Mouse (Mus musculus) heart, embryonic 11.5 days (tissue): ENCODE data around the gene Lamb3. TPM values are rescaled to one million over a fixed set of nuclear protein-coding genes. Genes with fewer than 3 reads are reported as not detected.

Source experiments
- ATAC-seq: fragments of 200-750 bp; cut with Nextera tagmentation; replicated peaks from 2 replicates; pipeline ENCODE4 v1.8.0; 2017; ENCODE audit warnings: moderate library complexity; ENCODE audit not compliant: insufficient number of reproducible peaks, low FRiP score, low TSS enrichment
- H3K27ac ChIP-seq: fragments of 300-500 bp; sonication (generic); 2 replicates; pipeline ENCODE4 v1.5.1; 2014; ENCODE audit warnings: mild to moderate bottlenecking, low read depth, low read length
- H3K27me3 ChIP-seq: fragments of 300-500 bp; sonication (generic); 2 replicates; pipeline ENCODE4 v1.6.1; 2014; ENCODE audit warnings: mild to moderate bottlenecking, low read length, mixed read lengths; ENCODE audit not compliant: control insufficient read depth, insufficient read depth
- H3K36me3 ChIP-seq: fragments of 300-500 bp; sonication (generic); 2 replicates; pipeline ENCODE4 v1.6.1; 2014; ENCODE audit warnings: mild to moderate bottlenecking, low read length, moderate library complexity, mixed read lengths; ENCODE audit not compliant: control insufficient read depth, insufficient read depth
- H3K4me1 ChIP-seq: fragments of 300-500 bp; sonication (generic); 2 replicates; pipeline ENCODE4 v1.6.1; 2014; ENCODE audit warnings: low read length; ENCODE audit not compliant: control insufficient read depth, insufficient read depth
- H3K4me2 ChIP-seq: fragments of 300-500 bp; sonication (generic); 2 replicates; pipeline ENCODE4 v1.6.1; 2014; ENCODE audit warnings: mild to moderate bottlenecking, moderate library complexity
- H3K4me3 ChIP-seq: fragments of 300-500 bp; sonication (generic); 2 replicates; pipeline ENCODE4 v1.5.1; 2014; ENCODE audit warnings: low read depth, low read length
- H3K9ac ChIP-seq: fragments of 300-500 bp; sonication (generic); 2 replicates; pipeline ENCODE4 v1.6.1; 2014; ENCODE audit warnings: mild to moderate bottlenecking, low read depth, low read length, moderate library complexity
- H3K9me3 ChIP-seq: fragments of 300-500 bp; sonication (generic); replicated peaks from 2 replicates; pipeline ENCODE4 v1.6.1; 2016; ENCODE audit warnings: low read length; ENCODE audit not compliant: control insufficient read depth
- WGBS: fragments of 180-500 bp; shearing (Covaris S2); extraction: QIAGEN DNeasy Blood & Tissue Kit; methylation state at CpG from one replicate; pipeline ENCODE4 v1.1.7; 2014; ENCODE audit not compliant: insufficient replicate concordance; 5-methylcytosine and 5-hydroxymethylcytosine counted together
- polyA plus RNA-seq: library from polyadenylated mRNA; unstranded; fragments of >200 nt; fragmentation: Nextera tagmentation; extraction: Ambion mirVana; gene quantifications from 2 replicates; pipeline ENCODE4 v1.2.1, GENCODE M21; 2014

Lamb3 gene
- polyA plus RNA-seq, 1 experiment from 2014 or later, result 0.64 TPM

DNA sequence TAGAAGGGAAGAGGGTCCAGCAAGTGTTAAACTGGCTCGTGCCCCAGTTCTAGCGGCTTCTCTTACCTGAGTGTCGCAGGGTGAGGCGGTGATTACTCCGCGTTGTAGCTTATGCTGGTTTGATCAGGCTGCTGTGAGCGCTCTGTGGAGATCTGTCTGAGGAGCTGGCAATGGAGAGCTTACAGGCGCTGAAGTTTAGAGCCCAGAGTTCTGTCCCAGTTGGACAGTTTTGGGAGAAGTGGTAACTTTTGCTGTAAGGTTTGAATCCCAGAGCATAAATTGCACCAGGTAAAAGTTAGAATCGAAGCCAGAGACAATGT, 33.7 kb upstream of the Lamb3 start:
- H3K27ac ChIP-seq, result peak overlapping the region; percentile 85
- no peaks in the 10 kb centered on the region for H3K9me3 ChIP-seq
- peak overlapping the region; percentile 81 for H3K4me3 ChIP-seq
- peak overlapping the region; percentile 89 for H3K4me2 ChIP-seq
- peak overlapping the region; percentile 71 for H3K9ac ChIP-seq
- H3K36me3 ChIP-seq, result no peaks in the 10 kb centered on the region
- peaks cover 15% of the 10 kb centered on the region for H3K4me1 ChIP-seq
- no peaks in the 10 kb centered on the region for H3K27me3 ChIP-seq
- no peak for ATAC-seq
- WGBS, result 19% methylated on average over 9 of the region's 9 CpGs

- H3K4me1 ChIP-seq, result peaks cover 15% of the 10 kb centered on the region
- peak overlapping the region; percentile 81 for H3K4me3 ChIP-seq
- ATAC-seq, result no peak
- no peaks in the 10 kb centered on the region for H3K9me3 ChIP-seq
- peak overlapping the region; percentile 89 for H3K4me2 ChIP-seq
- peak overlapping the region; percentile 71 for H3K9ac ChIP-seq
- peak overlapping the region; percentile 85 for H3K27ac ChIP-seq
- no peaks in the 10 kb centered on the region for H3K36me3 ChIP-seq
- 73% methylated on average over 13 of the region's 13 CpGs for WGBS
- no peaks in the 10 kb centered on the region for H3K27me3 ChIP-seq
These were observed 33.3 kb upstream of the Lamb3 start for GRCm38 (mm10) chr1:193174143-193174733.

DNA sequence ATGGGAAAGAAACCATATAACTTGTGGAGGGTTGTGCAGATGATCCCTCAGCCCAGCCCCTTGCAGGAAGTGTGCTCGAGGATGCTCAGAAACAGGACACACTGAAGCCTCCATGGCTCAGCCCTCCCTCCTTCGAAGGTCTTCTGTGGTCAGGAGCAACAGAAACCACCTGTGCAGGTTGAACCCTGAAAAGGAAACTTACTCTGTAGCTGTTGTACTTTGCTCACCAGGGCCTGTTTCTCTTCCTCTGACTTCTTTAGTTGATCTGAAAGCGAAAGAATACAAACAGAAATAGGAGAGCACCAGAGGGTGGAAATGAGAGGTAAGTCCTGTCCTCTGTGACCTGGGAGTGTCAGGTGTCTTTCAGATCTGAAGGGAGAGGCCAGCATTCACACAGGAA, 26.4 kb upstream of the Lamb3 start:
- Histone ChIP-seq H3K4me1 (no peaks in the 10 kb centered on the region), H3K9me3 (no peaks in the 10 kb centered on the region), H3K27me3 (no peaks in the 10 kb centered on the region), H3K36me3 (no peaks in the 10 kb centered on the region), H3K4me3 (no peak overlapping the region), H3K4me2 (no peak overlapping the region), H3K9ac (no peak overlapping the region), H3K27ac (no peak overlapping the region)
- 85% methylated on average over 3 of the region's 3 CpGs for WGBS
- ATAC-seq, result no peak

GRCm38 (mm10) chr1:193188257-193188656, 19.2 kb upstream of the Lamb3 start:
- 73% methylated on average over 6 of the region's 6 CpGs for WGBS
- ATAC-seq, result no peak
- H3K9me3 ChIP-seq, result no peaks in the 10 kb centered on the region
- no peak overlapping the region for H3K4me2 ChIP-seq
- H3K27me3 ChIP-seq, result no peaks in the 10 kb centered on the region
- no peak overlapping the region for H3K4me3 ChIP-seq
- peaks cover 22% of the 10 kb centered on the region for H3K4me1 ChIP-seq
- peak overlapping the region; percentile 82 for H3K27ac ChIP-seq
- no peaks in the 10 kb centered on the region for H3K36me3 ChIP-seq
- no peak overlapping the region for H3K9ac ChIP-seq

DNA sequence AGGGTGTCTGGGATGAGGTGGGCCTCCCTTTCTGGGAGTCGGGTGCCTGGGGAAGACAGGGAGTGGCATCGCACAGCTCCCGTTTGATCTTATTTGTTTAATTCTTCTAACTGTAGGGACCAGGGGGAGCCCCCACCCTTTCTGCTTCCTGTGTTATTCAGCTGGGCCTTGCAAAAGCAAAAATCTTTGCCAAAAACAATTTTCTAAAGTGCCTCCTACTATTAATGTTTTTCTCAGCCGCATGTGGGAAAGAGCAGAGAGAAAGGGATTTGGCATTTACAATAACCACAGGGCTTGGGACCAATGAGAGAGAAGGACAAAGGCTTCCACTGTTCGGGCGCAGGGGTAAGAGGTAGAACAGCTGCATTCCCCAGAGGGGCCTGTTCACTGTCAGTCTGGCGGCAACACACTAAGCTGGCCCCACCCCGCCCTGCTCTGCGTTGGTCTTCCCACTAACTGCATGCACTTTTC, 18.3 kb upstream of the Lamb3 start:
- H3K4me3 ChIP-seq, result no peak overlapping the region
- H3K4me1 ChIP-seq, result peaks cover 22% of the 10 kb centered on the region
- H3K9ac ChIP-seq, result peak overlapping the region; percentile 47; the same call in 1 of the 2 replicates
- no peaks in the 10 kb centered on the region for H3K36me3 ChIP-seq
- H3K27me3 ChIP-seq, result no peaks in the 10 kb centered on the region
- 23% methylated on average over 9 of the region's 9 CpGs for WGBS
- no peaks in the 10 kb centered on the region for H3K9me3 ChIP-seq
- peak; percentile 88 for ATAC-seq
- no peak overlapping the region for H3K4me2 ChIP-seq
- H3K27ac ChIP-seq, result peak overlapping the region; percentile 82

DNA sequence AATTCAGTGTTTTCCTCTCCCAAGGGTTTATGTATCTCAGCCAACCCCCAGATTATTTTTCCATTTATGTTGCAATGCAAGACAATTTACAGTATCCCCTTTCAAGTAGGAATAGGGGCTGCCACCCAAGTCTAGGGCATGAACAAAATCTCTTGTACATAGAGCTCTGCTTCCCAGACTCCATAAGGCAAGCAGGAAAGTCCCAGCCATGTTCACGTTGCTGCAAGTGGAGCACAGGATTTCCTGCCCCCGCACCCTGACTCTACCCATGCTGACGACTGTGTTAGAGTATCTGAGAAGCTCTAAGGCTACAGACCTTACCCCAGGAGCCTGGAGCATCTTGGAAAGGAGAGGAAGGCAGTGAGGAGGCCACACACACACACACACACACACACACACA, 17.7 kb upstream of the Lamb3 start:
- Histone ChIP-seq H3K27ac (peak overlapping the region; percentile 82), H3K27me3 (no peaks in the 10 kb centered on the region), H3K4me3 (no peak overlapping the region), H3K4me2 (no peak overlapping the region), H3K4me1 (peaks cover 22% of the 10 kb centered on the region), H3K36me3 (no peaks in the 10 kb centered on the region), H3K9ac (peak overlapping the region; percentile 47; the same call in 1 of the 2 replicates), H3K9me3 (no peaks in the 10 kb centered on the region)
- 29% methylated on average over 3 of the region's 3 CpGs for WGBS
- ATAC-seq, result 0 out of 2 replicates have a peak, but pooled peaks have one; percentile 20

DNA sequence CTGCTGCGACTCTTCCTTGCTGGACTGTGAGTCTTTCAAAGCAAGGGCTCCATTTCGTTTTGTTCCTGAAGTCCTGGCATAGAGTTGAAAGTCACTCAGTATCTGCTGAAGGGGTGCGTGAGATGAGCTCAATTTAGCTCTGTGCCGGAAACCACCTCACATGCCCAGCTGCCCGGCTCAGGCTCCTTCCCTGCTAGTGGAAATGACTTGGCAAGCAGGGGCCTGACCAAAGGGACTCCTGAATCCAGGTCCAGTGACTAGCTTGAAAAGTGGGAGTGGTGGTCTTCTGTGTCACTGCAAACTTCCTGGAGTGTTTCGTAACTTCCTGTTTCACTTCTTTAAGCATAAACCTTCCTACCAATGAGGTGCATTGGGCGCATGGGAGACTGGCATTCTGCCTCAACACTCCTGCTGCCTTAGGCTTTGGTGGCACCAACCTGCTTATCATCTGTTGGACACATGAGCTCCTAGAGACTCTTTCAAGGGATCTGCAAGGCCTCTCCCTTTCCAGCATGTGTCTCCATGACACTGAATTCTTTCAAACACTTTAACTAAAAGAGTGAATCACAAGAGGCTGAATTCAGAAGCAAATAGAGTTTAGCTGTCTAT, 15.7 kb upstream of the Lamb3 start:
- no peaks in the 10 kb centered on the region for H3K9me3 ChIP-seq
- no peak overlapping the region for H3K4me2 ChIP-seq
- no peak for ATAC-seq
- no peak overlapping the region for H3K4me3 ChIP-seq
- WGBS, result 77% methylated on average over 7 of the region's 7 CpGs
- H3K9ac ChIP-seq, result no peak overlapping the region
- peaks cover 22% of the 10 kb centered on the region for H3K4me1 ChIP-seq
- H3K27me3 ChIP-seq, result no peaks in the 10 kb centered on the region
- no peaks in the 10 kb centered on the region for H3K36me3 ChIP-seq
- H3K27ac ChIP-seq, result no peak overlapping the region

DNA sequence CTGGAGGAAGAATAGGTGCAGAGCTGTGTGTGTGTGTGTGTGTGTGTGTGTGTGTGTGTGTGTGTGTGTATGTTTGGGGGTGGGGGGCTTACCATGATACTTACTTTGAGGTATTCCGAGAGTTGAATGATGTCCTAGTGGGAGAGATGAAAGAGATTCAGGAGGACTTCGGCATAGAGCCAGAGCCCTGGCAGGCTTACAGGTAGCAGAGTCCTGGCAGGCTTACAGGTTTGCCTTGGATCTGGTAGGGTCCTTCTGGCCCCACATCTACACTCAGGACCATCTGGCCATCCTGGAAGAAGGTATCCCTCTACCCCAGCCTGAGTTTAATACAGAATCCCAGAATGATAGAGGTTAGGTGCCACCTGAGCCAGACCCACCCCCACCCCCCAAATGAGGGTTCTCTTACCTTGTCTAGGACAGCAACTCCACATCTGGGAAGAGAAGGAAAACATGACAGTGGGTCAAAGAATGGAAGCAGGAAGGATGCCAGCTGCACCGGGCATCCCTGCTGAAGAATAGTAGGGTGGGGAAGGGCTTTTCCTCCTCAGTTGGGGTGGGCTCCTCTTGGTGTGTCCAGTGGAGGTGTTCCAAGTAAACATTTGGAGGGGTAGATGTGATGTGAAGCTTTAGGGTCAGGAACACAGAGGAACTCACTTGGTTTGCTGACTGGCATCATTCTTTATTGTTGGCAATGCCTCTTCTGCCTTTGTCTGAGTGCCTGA, 12.9 kb upstream of the Lamb3 start:
- no peaks in the 10 kb centered on the region for H3K9me3 ChIP-seq
- peaks cover 9% of the 10 kb centered on the region for H3K4me1 ChIP-seq
- H3K36me3 ChIP-seq, result no peaks in the 10 kb centered on the region
- no peak overlapping the region for H3K9ac ChIP-seq
- 86% methylated on average over 3 of the region's 3 CpGs for WGBS
- no peak overlapping the region for H3K4me2 ChIP-seq
- no peak overlapping the region for H3K27ac ChIP-seq
- no peaks in the 10 kb centered on the region for H3K27me3 ChIP-seq
- ATAC-seq, result no peak; the same call in 1 of the 2 replicates
- no peak overlapping the region for H3K4me3 ChIP-seq
